Mouse (Mus musculus) frontal cortex, postnatal 10 days (tissue): ENCODE measurements at regions not wholly inside any gene's neighbourhood (a gene's known extent, or its start where the extent isn't known, plus 50 kb on each side); places are given as distances from the start of the nearest gene placed in this dataset.

Experiments
- DNase-seq, 2 experiments: peaks; one replicate each; pipeline ENCODE4 v3.0.0; 2022; ENCODE audit warnings: low spot score in 2 of 2, mixed read lengths in 1 of 2

- no peak for DNase-seq
These were observed 694.5 kb upstream of the Arrdc3 start for GRCm38 (mm10) chr13:80188734-80189133.

GRCm38 (mm10) chr13:80195065-80195605 is 688.0 kb upstream of the Arrdc3 start:
- DNase-seq: no peak

GRCm38 (mm10) chr13:80224110-80224509 is 659.1 kb upstream of the Arrdc3 start:
- no peak for DNase-seq

GRCm38 (mm10) chr13:80231381-80231780 is 651.8 kb upstream of the Arrdc3 start:
- DNase-seq: no peak

- DNase-seq: no peak
These were observed 647.7 kb upstream of the Arrdc3 start for GRCm38 (mm10) chr13:80235254-80236032.

GRCm38 (mm10) chr13:80262826-80263225 is 620.4 kb upstream of the Arrdc3 start:
- DNase-seq: no peak

GRCm38 (mm10) chr13:80267131-80267530 is 616.1 kb upstream of the Arrdc3 start:
- DNase-seq: no peak

- DNase-seq: no peak
These were observed 609.2 kb upstream of the Arrdc3 start for GRCm38 (mm10) chr13:80273976-80274375.

GRCm38 (mm10) chr13:80291744-80292515 is 591.3 kb upstream of the Arrdc3 start:
- no peak for DNase-seq

GRCm38 (mm10) chr13:80295723-80296122 is 587.5 kb upstream of the Arrdc3 start:
- DNase-seq: no peak

- no peak for DNase-seq
These were observed 549.0 kb upstream of the Arrdc3 start for GRCm38 (mm10) chr13:80334073-80334704.

- DNase-seq: no peak
These were observed 548.1 kb upstream of the Arrdc3 start for GRCm38 (mm10) chr13:80334865-80335655.

- DNase-seq: no peak
These were observed 536.1 kb upstream of the Arrdc3 start for GRCm38 (mm10) chr13:80346980-80347649.

- DNase-seq: no peak
These were observed 517.2 kb upstream of the Arrdc3 start for GRCm38 (mm10) chr13:80365964-80366363.

- no peak for DNase-seq
These were observed 512.7 kb upstream of the Arrdc3 start for GRCm38 (mm10) chr13:80370491-80370890.

- no peak for DNase-seq
These were observed 501.8 kb upstream of the Arrdc3 start for GRCm38 (mm10) chr13:80381280-80381965.

- no peak for DNase-seq
These were observed 501.1 kb upstream of the Arrdc3 start for GRCm38 (mm10) chr13:80381966-80382666.

GRCm38 (mm10) chr13:80408928-80409327 is 474.3 kb upstream of the Arrdc3 start:
- no peak for DNase-seq

- DNase-seq: no peak
These were observed 473.3 kb upstream of the Arrdc3 start for GRCm38 (mm10) chr13:80409790-80410433.
